Mouse (Mus musculus) regulatory T cell (primary cell): ENCODE data around the gene Ece1.

Source experiments
- in situ Hi-C: fragments of 300-600 bp; cut with MboI, MseI; formaldehyde crosslinking; loops from one replicate; pipeline ENCODE4 v1.15.1; 2025; ENCODE audit warnings: high pct_unique_total_duplicates

The Ece1 gene

DNA sequence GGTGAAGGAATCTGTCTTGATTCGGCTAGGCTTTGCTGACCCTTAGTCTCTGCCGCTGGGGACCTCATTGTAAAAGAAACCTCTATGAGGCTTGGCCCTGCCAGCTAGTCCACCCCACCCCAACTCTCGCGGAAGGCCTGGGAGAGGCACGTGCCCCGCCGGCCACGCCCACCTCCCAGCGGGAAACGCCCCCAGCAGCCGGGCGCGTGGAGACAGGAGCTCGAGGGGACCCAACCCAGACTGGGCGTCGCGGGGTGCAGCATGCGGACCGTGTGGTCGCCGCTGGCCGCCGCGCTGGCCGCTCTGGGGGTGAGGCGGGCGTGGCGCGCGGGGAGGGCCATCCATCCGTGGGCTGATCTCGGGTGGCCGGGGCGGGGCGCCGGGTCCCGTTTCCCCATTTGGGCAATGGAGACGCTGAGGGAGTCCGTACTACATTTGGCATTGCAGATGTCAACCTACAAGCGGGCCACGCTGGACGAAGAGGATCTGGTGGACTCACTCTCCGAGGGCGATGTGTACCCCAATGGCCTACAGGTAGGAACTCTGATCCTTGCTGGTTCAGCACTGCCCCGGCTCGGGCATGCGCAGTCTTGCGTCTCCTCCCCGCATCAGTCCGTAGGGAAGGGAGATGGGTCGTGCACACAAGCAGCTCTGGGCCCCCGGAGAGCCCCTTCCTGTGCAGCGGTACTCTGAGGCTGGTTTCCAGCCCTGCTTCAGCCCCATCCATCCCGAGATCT lies 51.5 kb downstream of the Ece1 start:
- in situ Hi-C loops = no loop called here

DNA sequence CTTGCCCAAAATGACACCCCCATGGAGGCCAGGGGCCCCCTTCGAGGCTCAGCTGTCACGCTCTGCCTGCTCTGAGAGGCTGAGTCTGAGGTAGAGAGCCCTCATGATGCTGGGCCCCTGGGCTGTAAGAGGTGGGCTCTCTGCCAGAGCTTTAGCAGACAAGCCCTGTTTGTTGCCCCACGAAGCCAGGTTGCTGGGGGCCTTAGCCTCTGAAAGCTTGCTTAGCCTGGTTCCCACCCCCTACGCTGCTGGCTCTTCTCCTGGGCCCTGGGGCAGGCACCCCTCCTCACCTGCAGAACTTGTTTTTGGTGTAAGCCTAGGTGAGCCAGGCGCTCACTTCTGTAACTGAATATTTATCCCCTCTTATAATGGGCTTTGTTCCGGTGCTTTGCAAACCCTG lies 55.6 kb downstream of the Ece1 start:
- in situ Hi-C loops = no loop called here

DNA sequence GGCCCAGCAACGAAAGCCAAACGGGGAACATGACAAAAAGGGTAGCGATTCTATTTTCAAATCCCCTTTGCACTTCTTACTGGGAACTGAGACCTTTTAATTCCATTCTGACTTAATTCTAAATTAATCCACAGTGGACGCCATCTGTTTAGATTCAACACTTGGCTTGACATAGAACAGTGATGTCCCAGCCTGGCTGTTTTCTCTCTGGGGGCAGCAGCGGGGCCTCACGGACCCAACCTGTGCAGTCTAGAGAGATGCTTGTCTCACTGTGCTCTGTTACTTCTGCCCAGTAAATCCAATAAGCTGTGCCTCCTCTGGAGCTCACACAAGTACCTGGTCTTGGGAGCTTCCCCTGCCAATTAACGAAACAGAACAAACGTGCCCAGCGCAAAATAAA lies 56.5 kb downstream of the Ece1 start:
- in situ Hi-C loops = no loop called here

DNA sequence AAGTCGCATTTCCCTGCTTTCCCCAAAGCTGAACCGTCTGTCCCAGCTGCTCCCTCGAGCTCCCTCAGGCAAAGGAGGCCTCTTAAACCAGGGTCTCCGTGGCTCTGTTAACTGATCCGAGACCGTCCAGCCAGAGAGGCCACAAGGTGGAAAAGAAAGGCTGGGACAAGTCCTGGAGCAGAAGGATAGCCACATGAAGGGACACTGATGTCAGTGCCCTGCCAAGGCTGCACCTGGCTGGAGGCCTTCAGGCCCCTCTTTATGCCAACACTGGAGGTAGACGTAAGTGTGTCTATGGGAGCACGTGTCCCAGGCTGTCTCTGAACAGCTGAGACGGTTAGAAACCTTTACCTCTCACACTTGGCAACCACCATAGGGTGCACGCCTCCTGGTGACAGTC lies 57.1 kb downstream of the Ece1 start:
- in situ Hi-C loops = no loop called here

DNA sequence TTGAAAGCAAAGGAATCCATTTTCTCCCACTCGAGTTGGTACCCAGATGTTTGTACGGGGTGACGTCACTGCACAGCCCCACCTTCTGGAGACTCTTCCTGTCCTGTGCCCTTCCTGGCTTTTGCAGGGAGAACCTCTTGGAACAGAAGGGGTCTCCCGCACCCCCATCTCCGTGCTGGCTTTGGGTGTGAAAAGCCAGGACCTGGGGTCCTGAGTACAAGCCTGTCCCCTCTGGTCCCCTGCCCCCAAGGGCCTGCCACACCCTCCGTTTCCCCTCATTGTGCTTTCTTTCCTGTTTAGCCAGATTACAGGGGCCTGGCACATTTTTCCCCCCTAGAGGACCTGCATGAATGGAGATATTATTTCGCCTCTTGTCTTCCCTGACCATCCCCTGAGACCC lies 58.0 kb downstream of the Ece1 start:
- in situ Hi-C loops = no loop called here

DNA sequence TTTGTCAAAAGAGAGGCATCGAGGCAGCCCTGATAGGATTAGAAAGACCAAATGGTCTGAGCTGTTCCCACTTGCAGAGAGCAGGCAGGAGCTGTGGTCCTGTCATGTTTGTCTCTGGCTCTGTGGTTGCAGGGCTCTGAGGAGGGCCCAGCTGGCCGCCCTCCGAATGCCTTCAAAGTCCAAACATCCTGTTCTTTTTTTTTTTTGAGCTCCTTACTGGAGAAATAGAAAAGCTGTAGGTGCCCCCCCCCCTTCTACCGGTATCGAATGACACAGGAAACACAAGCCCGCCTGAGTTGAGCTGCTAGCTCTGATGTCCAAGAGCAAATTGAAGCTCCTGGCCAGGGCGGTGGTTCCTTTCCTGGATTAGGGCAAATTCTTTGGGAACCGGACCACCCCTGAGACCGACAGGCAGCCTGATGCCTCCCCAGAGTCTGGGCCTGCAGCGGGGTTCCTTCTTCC lies 58.5 kb downstream of the Ece1 start:
- in situ Hi-C loops = no loop called here

DNA sequence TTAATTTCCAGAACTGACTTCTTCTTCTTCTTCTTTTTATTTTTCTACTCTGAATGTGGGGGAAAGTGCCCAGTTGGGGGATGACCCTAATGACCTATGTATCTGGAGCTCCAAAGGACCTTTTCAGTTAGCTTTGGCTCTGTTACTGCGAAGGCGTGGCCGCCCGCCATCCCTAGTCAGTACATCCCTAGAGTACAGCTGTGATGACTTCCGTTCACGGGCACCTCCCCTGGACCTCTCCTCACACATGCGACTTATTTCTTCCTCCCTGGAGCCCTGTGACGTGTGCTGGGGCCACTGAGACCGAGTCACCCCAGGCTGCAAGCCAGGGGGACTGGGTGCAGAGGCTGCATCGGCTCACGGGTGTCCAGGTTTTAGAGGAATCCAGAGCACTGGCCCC lies 59.5 kb downstream of the Ece1 start:
- in situ Hi-C loops = no loop called here

DNA sequence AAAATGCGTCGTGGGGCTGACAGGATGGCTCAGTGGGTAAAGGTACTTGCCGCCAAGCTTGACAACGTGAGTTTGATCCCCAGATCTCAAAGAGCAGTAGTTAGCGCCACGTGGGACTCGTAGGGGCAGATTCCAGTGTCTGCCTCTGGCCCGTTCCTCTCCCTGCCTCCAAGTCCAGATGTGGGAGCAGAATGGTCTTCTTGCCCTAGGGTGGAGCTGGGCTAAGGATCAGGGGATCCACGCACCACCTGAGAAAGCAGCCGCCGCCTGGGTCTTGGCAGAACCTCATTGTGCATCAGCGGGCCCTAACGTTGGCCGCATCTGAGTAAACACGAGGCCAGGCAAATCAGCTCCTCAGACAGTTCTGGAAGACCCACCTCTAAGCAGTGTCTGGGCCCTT lies 61.0 kb downstream of the Ece1 start:
- in situ Hi-C loops = no loop called here

DNA sequence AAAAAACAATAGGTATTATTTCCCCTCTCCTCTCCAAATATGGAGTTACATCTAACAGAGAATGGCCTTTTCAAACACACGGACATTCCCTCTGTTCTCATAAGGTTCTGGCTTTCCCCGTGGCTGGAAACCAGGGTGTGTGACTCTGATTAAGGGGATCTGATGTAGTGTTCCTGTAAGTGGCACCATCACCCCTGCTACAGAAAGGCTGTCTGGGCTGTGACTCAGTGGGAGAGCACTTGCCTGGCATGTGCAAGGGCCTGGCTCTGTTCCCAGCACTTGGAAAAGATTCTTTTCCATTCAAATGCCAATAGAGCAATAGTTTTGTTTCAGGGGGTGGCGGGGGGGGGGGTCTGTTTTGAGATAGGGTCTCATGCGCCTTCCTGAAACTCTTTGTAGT lies 63.1 kb downstream of the Ece1 start:
- in situ Hi-C loops = no loop called here

DNA sequence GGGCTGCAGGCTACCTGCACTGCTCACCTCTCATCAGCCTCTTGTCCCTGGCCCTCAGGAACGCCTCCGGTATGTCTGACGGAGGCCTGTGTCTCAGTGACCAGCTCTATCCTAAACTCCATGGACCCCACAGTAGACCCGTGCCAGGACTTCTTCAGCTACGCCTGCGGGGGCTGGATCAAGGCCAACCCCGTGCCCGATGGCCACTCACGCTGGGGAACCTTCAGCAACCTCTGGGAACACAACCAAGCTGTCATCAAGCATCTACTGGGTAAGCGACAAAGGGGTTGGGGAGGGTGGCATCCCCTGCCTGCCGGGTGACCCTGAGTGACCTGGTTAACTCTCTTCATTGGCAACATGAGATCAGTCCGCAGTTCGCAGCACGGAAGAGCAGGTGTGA lies 64.1 kb downstream of the Ece1 start:
- in situ Hi-C loops = no loop called here

DNA sequence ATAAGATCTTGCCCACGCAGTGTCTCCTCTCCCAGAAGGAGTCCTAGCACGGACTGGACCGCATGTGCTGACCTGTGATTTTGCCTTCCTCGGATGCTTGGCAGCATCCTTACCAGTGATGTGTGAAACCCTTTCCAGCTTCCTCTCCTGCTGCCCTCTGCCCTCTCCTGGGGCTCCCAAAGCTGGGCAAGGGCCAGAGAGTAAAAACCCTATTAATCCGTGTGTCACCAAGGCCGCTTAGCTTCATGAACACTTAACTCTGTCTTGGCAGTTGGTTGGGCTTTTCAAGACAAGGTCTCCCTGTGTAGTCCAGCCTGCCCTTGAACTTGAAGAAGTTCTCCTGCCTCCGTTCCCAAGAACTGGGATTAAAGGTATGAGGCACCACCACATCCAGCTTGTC lies 65.1 kb downstream of the Ece1 start:
- in situ Hi-C loops = no loop called here

DNA sequence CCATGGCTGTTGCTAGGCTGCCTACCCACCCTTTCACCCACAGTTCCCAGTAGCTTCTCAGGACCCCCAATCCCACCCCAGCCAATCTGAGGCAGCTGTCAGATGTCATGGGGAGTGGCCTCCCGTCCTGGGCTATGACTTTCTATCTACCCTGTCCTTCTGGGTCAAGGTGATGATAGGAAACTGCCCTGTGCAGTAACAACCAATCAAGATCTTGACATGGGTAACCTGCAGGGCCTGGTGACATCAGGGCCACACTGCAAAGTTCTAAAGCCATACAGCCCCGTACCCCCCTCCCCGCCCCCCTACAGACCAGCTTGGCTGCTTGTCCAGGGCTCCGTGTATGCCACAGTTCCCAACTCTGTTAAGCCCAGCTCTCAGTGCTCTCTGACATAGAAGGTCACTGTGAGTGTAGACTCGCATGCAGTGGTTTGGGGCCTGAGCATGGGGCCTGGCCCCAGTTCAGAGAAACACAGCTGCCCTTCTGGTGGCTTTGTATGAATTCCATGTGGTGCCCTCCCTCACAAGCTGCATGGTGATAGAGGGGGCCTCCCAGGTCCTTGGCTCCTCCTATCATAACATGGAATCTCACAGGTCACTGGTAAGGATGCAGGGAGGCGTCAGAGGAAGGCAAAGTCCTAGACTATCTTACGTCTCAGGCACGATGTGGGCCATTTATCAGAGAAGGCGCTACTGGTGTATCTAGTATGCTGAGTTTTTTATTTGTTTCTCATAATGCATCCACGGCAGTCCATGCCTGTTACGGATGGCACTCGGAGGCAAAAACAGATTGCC lies 65.9 kb downstream of the Ece1 start:
- in situ Hi-C loops = no loop called here

DNA sequence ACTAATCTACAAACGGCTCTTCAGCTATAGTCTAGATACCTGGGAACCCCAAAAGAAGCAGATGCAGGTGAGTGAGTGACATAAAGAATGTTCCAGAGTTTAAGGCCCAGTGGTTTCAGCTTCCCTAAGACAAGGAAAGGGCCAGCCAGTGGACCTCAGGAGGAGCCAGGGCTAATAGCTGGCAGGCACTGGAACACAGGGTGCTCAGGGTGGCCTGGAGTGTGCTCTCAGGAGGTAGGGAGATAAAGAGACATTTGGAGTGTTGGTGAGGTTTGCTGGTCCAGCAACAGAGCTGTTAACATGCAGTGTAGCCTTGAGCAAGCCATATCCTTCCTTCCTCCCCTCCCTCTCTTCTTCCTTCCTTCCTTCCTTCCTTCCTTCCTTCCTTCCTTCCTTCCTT lies 66.8 kb downstream of the Ece1 start:
- in situ Hi-C loops = no loop called here

DNA sequence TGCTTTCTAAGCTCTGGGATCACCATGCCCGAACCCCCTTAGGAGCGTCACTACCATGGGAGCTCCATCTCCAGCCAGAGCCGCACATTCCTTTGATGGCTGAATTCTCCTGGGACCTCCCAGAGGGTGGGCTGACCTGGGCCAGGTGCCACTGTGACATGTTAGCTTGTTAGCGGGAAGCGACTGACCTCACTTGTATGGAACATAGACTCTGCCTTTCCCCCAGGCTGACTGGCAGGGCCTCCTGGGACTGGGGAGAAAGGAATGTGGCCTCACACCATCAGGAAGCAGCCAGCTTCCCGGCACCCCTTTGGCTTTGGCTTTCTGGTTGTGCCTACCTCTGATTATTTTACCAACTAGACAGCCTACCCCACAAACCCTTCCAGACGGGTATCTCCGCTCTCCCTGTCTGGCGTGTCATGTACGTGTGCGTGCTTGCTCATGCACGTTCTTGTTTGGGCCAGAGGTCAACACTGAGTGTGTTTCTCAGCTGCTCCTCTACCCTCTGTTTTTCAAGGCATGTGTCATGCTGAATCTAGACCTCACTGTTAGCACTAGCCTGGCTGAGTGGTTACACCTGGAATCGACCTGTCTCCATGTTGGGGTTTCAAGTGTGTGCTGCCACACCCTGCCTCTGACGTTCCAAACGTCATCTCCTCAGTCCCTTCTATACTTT lies 67.4 kb downstream of the Ece1 start:
- in situ Hi-C loops = no loop called here

DNA sequence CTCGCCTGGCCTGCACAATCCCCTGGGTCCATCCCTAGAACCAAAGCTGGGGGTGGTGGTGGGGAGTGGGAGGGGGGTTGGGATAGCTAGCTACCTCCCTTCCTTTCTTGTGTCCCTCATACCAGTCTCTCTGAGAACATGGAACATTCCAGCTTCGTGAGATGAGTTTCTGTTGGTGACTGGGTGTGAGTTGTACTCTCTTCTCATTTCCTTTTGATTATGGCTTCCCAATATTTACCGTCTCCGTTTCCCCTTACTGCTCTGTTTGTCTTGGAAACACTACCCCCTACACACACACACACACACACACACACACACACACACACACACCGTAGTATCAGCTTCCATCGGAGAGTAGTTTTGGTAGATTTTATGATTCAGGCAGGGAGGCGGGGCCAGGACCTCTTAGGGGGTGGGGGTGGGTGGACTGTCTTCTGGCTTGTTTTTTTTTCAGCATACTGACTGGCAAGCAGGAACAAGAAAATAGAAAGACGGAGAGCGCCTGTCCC lies 68.5 kb downstream of the Ece1 start:
- in situ Hi-C loops = no loop called here

DNA sequence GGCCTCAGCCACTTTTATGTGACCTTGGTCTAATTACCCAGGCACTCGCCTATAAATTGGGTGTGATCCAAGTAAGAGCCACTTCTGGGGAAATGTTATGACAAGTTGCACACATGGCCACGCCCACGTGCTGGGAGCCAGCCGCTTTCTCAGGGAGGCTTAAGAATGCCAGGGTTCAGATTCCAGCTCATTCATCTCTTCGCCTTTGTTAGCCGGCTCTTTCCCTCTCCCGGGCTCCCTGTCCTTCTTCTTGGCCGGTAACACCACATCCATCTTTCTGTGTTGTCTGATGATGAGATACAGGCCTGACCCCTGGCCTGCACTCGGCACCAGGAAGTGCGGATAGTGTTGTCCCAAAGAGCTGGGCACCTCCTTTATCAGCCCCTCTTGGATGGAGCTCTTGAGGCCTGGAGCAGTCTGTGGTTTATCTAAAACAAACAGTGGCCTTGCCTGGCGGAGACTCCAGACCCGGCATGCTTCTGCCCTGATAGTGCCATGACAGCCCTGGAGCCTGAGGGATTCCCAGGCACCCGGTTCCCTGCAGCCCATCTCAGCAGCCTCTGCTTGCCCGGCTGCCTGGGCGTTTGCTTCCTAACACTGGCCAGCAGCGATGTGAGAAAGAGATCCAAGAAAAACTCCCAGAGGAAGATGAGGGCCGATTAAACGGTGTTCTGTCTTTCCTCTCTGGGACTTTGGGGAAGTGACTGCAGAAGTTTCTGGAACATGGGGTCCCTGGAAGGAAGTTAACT lies 69.1 kb downstream of the Ece1 start:
- in situ Hi-C loops = no loop called here

DNA sequence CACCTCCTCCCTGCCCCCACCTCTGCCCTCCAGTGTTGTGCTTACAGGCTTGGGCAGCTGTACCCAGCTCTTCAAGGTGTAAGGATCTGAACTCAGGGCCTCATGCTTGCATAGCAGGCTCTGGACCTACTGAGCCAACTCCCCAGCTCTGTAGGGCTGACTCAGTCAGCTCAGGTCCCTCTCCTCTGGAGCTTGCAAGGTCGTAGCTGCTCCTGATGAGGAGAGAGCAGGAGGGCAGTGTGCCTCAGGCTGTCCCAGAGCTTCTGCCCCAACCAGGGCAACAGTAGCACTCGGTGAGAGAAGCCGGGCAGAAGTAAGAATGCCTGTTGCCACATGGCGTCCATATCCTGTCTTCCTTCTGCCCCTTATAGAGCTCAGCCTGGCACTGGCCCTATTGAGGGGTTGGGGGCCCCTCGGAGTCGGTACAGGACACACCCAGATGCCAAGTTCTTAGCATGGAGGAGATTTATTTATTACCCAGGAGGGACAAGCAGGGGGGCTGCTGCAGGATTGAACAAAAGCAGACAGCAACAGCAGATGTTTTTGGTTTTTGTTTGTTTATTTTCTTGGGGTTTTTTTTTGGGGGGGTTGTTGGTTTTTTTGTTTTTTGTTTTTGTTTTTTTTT lies 70.6 kb downstream of the Ece1 start:
- in situ Hi-C loops = no loop called here

DNA sequence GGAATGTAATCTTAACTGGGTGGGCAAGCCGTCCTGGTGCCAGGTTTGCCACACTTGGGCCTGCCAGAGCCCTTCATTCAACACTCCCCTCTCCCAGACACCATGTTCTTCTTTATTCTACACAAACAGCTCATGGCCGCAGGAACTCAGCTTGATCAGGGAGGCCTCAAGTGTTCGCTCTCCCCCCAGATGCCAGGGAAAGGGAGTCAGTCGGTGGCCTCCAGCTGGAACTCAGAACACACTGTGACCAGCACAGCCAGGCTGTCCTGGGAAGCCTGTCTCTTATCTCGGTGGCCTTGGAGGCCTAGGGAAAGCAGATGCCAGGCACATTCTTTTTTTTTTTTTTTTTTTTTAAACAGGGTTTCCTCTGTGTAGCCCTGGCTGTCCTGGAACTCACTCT lies 71.3 kb downstream of the Ece1 start:
- in situ Hi-C loops = no loop called here

DNA sequence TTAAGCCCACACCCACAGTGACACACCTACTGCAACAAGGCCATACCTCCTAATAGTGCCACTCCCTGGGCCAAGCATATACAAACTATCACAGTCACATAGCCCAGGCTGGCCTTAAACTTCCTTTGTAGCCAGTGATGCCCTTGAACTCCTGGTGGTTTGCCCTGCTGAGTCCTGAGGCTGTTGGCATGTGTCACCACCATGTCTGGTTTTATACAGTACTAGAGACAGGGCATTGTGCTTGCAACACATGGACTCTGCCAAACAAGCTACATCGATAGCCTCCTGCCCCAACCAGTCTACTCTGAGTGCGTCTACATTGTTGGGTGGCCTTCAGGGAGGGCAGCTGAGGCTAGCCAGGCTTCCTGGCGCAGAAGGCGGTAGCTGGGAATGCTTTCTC lies 74.1 kb downstream of the Ece1 start:
- in situ Hi-C loops = no loop called here

DNA sequence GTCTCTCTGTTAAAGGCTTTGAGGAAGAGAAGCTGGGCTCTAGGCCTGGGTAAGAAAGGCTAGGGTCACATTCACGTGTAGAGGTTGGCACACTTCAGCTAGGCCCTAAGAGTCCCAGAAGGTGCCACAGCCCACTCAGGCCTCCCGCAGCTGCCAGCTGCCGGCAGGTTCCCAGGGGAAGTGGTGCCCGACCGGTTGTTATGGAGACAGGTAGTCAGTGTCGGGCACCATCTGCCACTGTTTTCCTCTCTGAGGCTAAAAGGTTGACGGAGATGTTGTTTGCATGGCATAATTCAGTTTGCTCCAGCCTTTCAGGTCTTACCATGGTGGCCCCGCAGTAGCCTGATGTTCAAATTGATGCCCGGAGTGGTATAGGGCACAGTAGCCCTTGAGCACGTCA lies 78.0 kb downstream of the Ece1 start:
- in situ Hi-C loops = no loop called here

DNA sequence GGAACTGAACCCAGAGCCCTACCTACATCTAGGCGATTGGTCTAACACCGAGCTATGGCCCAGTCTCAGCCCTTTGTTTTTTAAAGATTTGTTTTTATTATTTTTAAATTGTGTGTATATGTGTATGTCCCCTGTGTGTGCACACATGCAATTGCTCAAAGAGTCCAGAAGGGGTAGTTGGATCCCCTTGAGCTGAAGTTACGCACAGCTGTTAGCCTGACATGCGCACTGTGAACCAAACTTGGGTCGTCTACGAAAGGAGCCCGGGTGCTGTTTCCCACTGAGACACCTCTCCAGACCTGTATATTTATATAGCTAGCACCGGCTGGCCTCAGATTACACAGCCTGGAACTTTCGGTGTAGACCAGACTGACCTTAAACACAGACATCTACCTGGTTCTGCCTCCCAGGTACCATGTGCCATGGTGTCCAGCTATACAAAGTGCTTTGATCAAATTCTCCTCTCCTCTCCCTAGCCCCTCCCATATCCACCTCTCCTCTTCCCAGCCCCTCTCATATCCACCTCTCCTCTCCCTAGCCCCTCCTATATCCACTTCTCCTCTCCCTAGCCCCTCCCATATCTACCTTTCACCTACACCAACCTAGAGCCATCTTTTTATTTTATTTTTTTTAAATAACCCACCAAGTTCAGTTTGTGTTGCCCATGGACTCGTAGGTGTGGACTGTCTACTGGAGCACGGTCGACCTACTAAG lies 79.3 kb downstream of the Ece1 start:
- in situ Hi-C loops = no loop called here
